Mouse (Mus musculus) embryonic facial prominence, embryonic 12.5 days (tissue): ENCODE measurements around the gene Piwil4. TPM values are rescaled to one million over a fixed set of nuclear protein-coding genes. Genes with fewer than 3 reads are reported as not detected.

Experiments used
- ATAC-seq: fragments of 200-750 bp; cut with Nextera tagmentation; 2 replicates; pipeline ENCODE4 v1.8.0; 2017; ENCODE audit not compliant: insufficient number of reproducible peaks, insufficient read depth, low FRiP score, low TSS enrichment
- H3K27ac ChIP-seq: fragments of 300-500 bp; sonication (generic); 2 replicates; pipeline ENCODE4 v1.5.1; 2016; ENCODE audit warnings: mild to moderate bottlenecking
- H3K27me3 ChIP-seq: fragments of 300-500 bp; sonication (generic); 2 replicates; pipeline ENCODE4 v1.6.1; 2016; ENCODE audit warnings: mild to moderate bottlenecking, moderate library complexity
- H3K36me3 ChIP-seq: fragments of 300-500 bp; sonication (generic); 2 replicates; pipeline ENCODE4 v1.6.1; 2016; ENCODE audit warnings: mild to moderate bottlenecking
- H3K4me1 ChIP-seq: fragments of 300-500 bp; sonication (generic); 2 replicates; pipeline ENCODE4 v1.6.1; 2016
- H3K4me2 ChIP-seq: fragments of 300-500 bp; sonication (generic); replicated peaks from 2 replicates; pipeline ENCODE4 v1.6.1; 2016; ENCODE audit warnings: mild to moderate bottlenecking, moderate library complexity
- H3K4me3 ChIP-seq: fragments of 300-500 bp; sonication (generic); 2 replicates; pipeline ENCODE4 v1.5.1; 2016; ENCODE audit warnings: mild to moderate bottlenecking
- H3K9ac ChIP-seq: fragments of 300-500 bp; sonication (generic); 2 replicates; pipeline ENCODE4 v1.6.1; 2016; ENCODE audit warnings: mild to moderate bottlenecking, moderate library complexity
- H3K9me3 ChIP-seq: fragments of 300-500 bp; sonication (generic); 2 replicates; pipeline ENCODE4 v1.6.1; 2016; ENCODE audit warnings: mild to moderate bottlenecking, moderate library complexity
- WGBS: fragments of 180-500 bp; shearing (Covaris S2); methylation state at CpG from one replicate; pipeline ENCODE4 v1.1.7; 2016; 5-methylcytosine and 5-hydroxymethylcytosine counted together
- polyA plus RNA-seq: library from polyadenylated mRNA; unstranded; fragments of >200 nt; fragmentation: Nextera tagmentation; extraction: Ambion mirVana; gene quantifications from 2 replicates; pipeline ENCODE4 v1.2.1, GENCODE M21; 2016

The Piwil4 gene
- polyA plus RNA-seq, 1 experiment from 2014 or later: 0.08 TPM

- H3K4me2 ChIP-seq: no peak overlapping the region
- WGBS: 81% methylated on average over 3 of the region's 3 CpGs
- H3K4me1 ChIP-seq: peaks cover 4% of the 10 kb centered on the region; the same call in 1 of the 2 replicates
- ATAC-seq: no peak
- no peak overlapping the region for H3K27ac ChIP-seq
- H3K9me3 ChIP-seq: no peaks in the 10 kb centered on the region
- H3K4me3 ChIP-seq: no peak overlapping the region
- H3K9ac ChIP-seq: no peak overlapping the region
- H3K27me3 ChIP-seq: peaks cover 9% of the 10 kb centered on the region
- no peaks in the 10 kb centered on the region for H3K36me3 ChIP-seq
Measured at GRCm38 (mm10) chr9:14754469-14754868, 13.9 kb upstream of the Piwil4 start.

- Histone ChIP-seq H3K9ac (no peak overlapping the region), H3K4me3 (no peak overlapping the region), H3K4me1 (peaks cover 4% of the 10 kb centered on the region; the same call in 1 of the 2 replicates), H3K27me3 (peaks cover 9% of the 10 kb centered on the region), H3K4me2 (no peak overlapping the region), H3K9me3 (no peaks in the 10 kb centered on the region), H3K36me3 (no peaks in the 10 kb centered on the region), H3K27ac (no peak overlapping the region)
- ATAC-seq: no peak
Measured at GRCm38 (mm10) chr9:14753947-14754346, 13.4 kb upstream of the Piwil4 start.

GRCm38 (mm10) chr9:14752001-14752522 lies 11.5 kb upstream of the Piwil4 start, which contains the start of gene Fut4:
Fut4 (minus strand) TSS chr9:14752393.
- Histone ChIP-seq H3K9me3 (no peaks in the 10 kb centered on the region), H3K4me2 (peak within 1 kb of the TSS; percentile 81), H3K36me3 (no peaks in the 10 kb centered on the region), H3K4me1 (peaks cover 5% of the 10 kb centered on the region; the same call in 1 of the 2 replicates), H3K9ac (peak within 1 kb of the TSS; percentile 47), H3K4me3 (peak within 1 kb of the TSS; percentile 53), H3K27ac (no peak within 1 kb of the TSS), H3K27me3 (peaks cover 9% of the 10 kb centered on the region)
- ATAC-seq: peak; percentile 77
- under 1% methylated on average over 27 of the region's 28 CpGs for WGBS

GRCm38 (mm10) chr9:14751503-14752000 lies 11.0 kb upstream of the Piwil4 start:
- peak overlapping the region; percentile 81 for H3K4me2 ChIP-seq
- peaks cover 9% of the 10 kb centered on the region for H3K27me3 ChIP-seq
- H3K36me3 ChIP-seq: no peaks in the 10 kb centered on the region
- peaks cover 8% of the 10 kb centered on the region; the same call in 1 of the 2 replicates for H3K4me1 ChIP-seq
- ATAC-seq: peak; percentile 81
- peak overlapping the region; percentile 53 for H3K4me3 ChIP-seq
- H3K9ac ChIP-seq: peak overlapping the region; percentile 47
- 2% methylated on average over 50 of the region's 50 CpGs for WGBS
- H3K9me3 ChIP-seq: no peaks in the 10 kb centered on the region
- no peak overlapping the region for H3K27ac ChIP-seq

- Histone ChIP-seq H3K27me3 (peaks cover 9% of the 10 kb centered on the region), H3K4me3 (peak overlapping the region; percentile 53), H3K9ac (peak overlapping the region; percentile 47), H3K27ac (no peak overlapping the region), H3K4me1 (peaks cover 8% of the 10 kb centered on the region; the same call in 1 of the 2 replicates), H3K36me3 (no peaks in the 10 kb centered on the region), H3K9me3 (no peaks in the 10 kb centered on the region), H3K4me2 (peak overlapping the region; percentile 81)
- peak; percentile 32; the same call in 1 of the 2 replicates for ATAC-seq
- 59% methylated on average over 42 of the region's 42 CpGs for WGBS
Measured at GRCm38 (mm10) chr9:14750901-14751502, 10.5 kb upstream of the Piwil4 start.

GRCm38 (mm10) chr9:14739498-14740150 lies 909 bp downstream of the Piwil4 start:
- Histone ChIP-seq H3K36me3 (no peaks in the 10 kb centered on the region), H3K4me2 (no peak overlapping the region), H3K27me3 (no peaks in the 10 kb centered on the region), H3K4me3 (no peak overlapping the region), H3K27ac (no peak overlapping the region), H3K4me1 (no peaks in the 10 kb centered on the region), H3K9ac (no peak overlapping the region), H3K9me3 (no peaks in the 10 kb centered on the region)
- no peak for ATAC-seq
- WGBS: 83% methylated on average over 4 of the region's 4 CpGs

- H3K27ac ChIP-seq: no peak overlapping the region
- H3K9ac ChIP-seq: no peak overlapping the region
- H3K9me3 ChIP-seq: no peaks in the 10 kb centered on the region
- WGBS: 24% methylated on average over 9 of the region's 9 CpGs
- H3K27me3 ChIP-seq: no peaks in the 10 kb centered on the region
- peaks cover 7% of the 10 kb centered on the region; the same call in 1 of the 2 replicates for H3K4me1 ChIP-seq
- H3K4me3 ChIP-seq: no peak overlapping the region
- H3K4me2 ChIP-seq: no peak overlapping the region
- no peak for ATAC-seq
- H3K36me3 ChIP-seq: no peaks in the 10 kb centered on the region
Measured at GRCm38 (mm10) chr9:14730941-14731541, 9.5 kb downstream of the Piwil4 start.

- Histone ChIP-seq H3K4me2 (no peak overlapping the region), H3K27me3 (no peaks in the 10 kb centered on the region), H3K4me1 (peaks cover 7% of the 10 kb centered on the region; the same call in 1 of the 2 replicates), H3K9me3 (no peaks in the 10 kb centered on the region), H3K27ac (no peak overlapping the region), H3K4me3 (no peak overlapping the region), H3K9ac (no peak overlapping the region), H3K36me3 (no peaks in the 10 kb centered on the region)
- WGBS: 82% methylated on average over 4 of the region's 4 CpGs
- ATAC-seq: no peak
Measured at GRCm38 (mm10) chr9:14728365-14728764, 12.2 kb downstream of the Piwil4 start.

- WGBS: 89% methylated on average over 4 of the region's 4 CpGs
- H3K9ac ChIP-seq: no peak overlapping the region
- no peak for ATAC-seq
- no peaks in the 10 kb centered on the region for H3K27me3 ChIP-seq
- peaks cover 7% of the 10 kb centered on the region; the same call in 1 of the 2 replicates for H3K4me1 ChIP-seq
- H3K4me2 ChIP-seq: no peak overlapping the region
- no peaks in the 10 kb centered on the region for H3K9me3 ChIP-seq
- H3K27ac ChIP-seq: no peak overlapping the region
- no peak overlapping the region for H3K4me3 ChIP-seq
- no peaks in the 10 kb centered on the region for H3K36me3 ChIP-seq
Measured at GRCm38 (mm10) chr9:14726629-14727028, 13.9 kb downstream of the Piwil4 start.

- no peak for ATAC-seq
- no peak overlapping the region for H3K27ac ChIP-seq
- peaks cover 3% of the 10 kb centered on the region; the same call in 1 of the 2 replicates for H3K4me1 ChIP-seq
- 81% methylated on average over 6 of the region's 6 CpGs for WGBS
- no peak overlapping the region for H3K4me2 ChIP-seq
- H3K9me3 ChIP-seq: no peaks in the 10 kb centered on the region
- H3K4me3 ChIP-seq: no peak overlapping the region
- H3K36me3 ChIP-seq: no peaks in the 10 kb centered on the region
- H3K27me3 ChIP-seq: no peaks in the 10 kb centered on the region
- no peak overlapping the region for H3K9ac ChIP-seq
Measured at GRCm38 (mm10) chr9:14726005-14726404, 14.5 kb downstream of the Piwil4 start.

- WGBS: 72% methylated on average over 5 of the region's 5 CpGs
- H3K27me3 ChIP-seq: no peaks in the 10 kb centered on the region
- no peak for ATAC-seq
- H3K4me1 ChIP-seq: no peaks in the 10 kb centered on the region
- no peaks in the 10 kb centered on the region for H3K9me3 ChIP-seq
- no peaks in the 10 kb centered on the region for H3K36me3 ChIP-seq
- H3K9ac ChIP-seq: no peak overlapping the region
- no peak overlapping the region for H3K27ac ChIP-seq
- no peak overlapping the region for H3K4me3 ChIP-seq
- no peak overlapping the region for H3K4me2 ChIP-seq
Measured at GRCm38 (mm10) chr9:14724755-14725420, 15.6 kb downstream of the Piwil4 start.
